Mouse (Mus musculus) layer of hippocampus, adult 2 months (tissue): ENCODE measurements around the gene Abcc9. TPM values are rescaled to one million over a fixed set of nuclear protein-coding genes. Genes with fewer than 3 reads are reported as not detected.

ENCODE experiments used
- DNase-seq, 2 experiments: peaks; one replicate each; pipeline ENCODE4 v3.0.0; 2022; ENCODE audit warnings: low spot score in 2 of 2
- H3K27ac ChIP-seq: fragments of 200-600 bp; 2 replicates; pipeline ENCODE4 v1.8.1; 2022
- H3K4me3 ChIP-seq: fragments of 200-600 bp; 2 replicates; pipeline ENCODE4 v1.8.1; 2022; ENCODE audit warnings: mild to moderate bottlenecking
- CTCF ChIP-seq: fragments of 200-600 bp; conservative IDR thresholded peaks from 2 replicates; pipeline ENCODE4 v1.8.1; 2022; ENCODE audit warnings: antibody characterized with exemption, mild to moderate bottlenecking, moderate library complexity
- total RNA-seq, 2 experiments: library from RNA; stranded (reverse); gene quantifications; 2 replicates each; pipeline ENCODE4 v1.2.3; 2021

The Abcc9 gene
- total RNA-seq, 2 experiments from 2014 or later = 3.4 to 4.0 TPM

GRCm38 (mm10) chr6:142726032-142726431, 23.9 kb upstream of the Abcc9 start:
- Histone ChIP-seq H3K27ac (no peak overlapping the region), H3K4me3 (no peak overlapping the region)
- no peak for TF ChIP-seq CTCF
- DNase-seq = no peak

DNA sequence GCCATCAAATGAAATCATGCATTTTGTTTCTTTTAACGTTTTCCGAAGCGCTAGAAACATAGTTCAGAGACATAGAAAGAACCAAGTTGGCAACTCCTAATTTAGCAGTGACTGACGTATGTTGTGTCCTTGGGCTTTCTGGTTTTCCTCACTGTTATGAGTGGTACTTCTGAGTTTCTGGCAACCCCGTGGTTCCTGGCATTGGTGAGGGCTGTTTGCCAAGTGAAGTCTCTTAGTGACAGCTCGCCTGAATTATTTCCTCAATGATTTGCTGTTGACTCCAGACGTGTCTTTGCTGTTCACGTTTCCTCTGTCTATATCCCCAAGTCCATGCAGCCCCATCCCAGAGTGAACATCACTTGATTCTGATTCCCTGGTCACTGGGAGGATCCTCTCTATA, 19.6 kb upstream of the Abcc9 start:
- DNase-seq = no peak
- TF ChIP-seq CTCF = no peak
- no peak overlapping the region for H3K27ac ChIP-seq
- H3K4me3 ChIP-seq = no peak overlapping the region

GRCm38 (mm10) chr6:142720641-142721040, 18.5 kb upstream of the Abcc9 start:
- no peak for DNase-seq
- Histone ChIP-seq H3K4me3 (no peak overlapping the region), H3K27ac (no peak overlapping the region)
- TF ChIP-seq CTCF = peak; percentile 57

GRCm38 (mm10) chr6:142718167-142718566, 16.1 kb upstream of the Abcc9 start:
- H3K4me3 ChIP-seq = no peak overlapping the region
- H3K27ac ChIP-seq = no peak overlapping the region
- TF ChIP-seq CTCF = peak; percentile 53
- peak; percentile 12 to 13 for DNase-seq

- Histone ChIP-seq H3K4me3 (no peak overlapping the region), H3K27ac (no peak overlapping the region)
- DNase-seq = no peak
- TF ChIP-seq CTCF = no peak
These were observed 15.1 kb upstream of the Abcc9 start for GRCm38 (mm10) chr6:142717186-142717585.

GRCm38 (mm10) chr6:142715026-142715425, 12.9 kb upstream of the Abcc9 start:
- no peak for DNase-seq
- H3K27ac ChIP-seq = no peak overlapping the region
- H3K4me3 ChIP-seq = no peak overlapping the region
- TF ChIP-seq CTCF = no peak

DNA sequence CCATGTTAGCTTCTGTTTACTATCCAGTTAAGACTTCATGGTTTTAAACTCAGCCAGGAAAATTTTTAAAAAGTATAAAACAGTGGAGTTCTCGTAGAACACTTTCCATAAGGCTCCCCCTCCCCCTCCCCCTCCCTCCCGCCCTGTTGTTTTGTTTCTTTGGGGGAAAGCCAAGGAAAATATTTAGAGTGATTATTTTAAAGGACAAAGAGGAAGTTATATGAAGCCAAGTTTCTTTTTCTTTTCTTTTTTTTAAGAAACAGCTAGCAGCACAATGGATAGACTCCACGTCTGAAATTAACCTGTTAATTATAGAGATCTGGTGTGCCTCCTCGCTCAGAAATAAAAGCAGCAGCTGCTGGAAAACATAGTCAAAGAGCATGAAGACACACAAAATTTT, 9.0 kb upstream of the Abcc9 start:
- no peak for DNase-seq
- Histone ChIP-seq H3K27ac (no peak overlapping the region), H3K4me3 (peak overlapping the region; percentile 31; the same call in 1 of the 2 replicates)
- TF ChIP-seq CTCF = no peak

DNA sequence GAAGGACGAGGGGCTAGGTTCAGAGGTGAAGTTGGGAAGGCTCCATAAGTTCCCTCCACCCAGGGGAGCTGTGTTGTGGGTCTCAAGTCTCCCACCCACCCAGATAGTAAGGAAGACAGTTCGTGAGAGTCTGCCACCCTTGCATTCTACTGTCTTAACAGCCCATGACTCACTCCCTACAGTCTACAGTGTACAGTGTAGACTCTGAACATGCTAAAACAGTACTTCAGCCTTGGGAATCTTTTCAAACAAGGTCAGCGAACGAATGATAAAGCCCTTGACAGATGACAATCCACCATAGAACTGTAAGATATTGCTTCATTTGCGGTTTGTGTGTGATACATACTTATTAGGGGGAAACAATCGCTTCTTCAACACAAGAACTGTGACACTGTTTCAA, 8.6 kb upstream of the Abcc9 start:
- Histone ChIP-seq H3K27ac (no peak overlapping the region), H3K4me3 (no peak overlapping the region)
- no peak for TF ChIP-seq CTCF
- no peak for DNase-seq

DNA sequence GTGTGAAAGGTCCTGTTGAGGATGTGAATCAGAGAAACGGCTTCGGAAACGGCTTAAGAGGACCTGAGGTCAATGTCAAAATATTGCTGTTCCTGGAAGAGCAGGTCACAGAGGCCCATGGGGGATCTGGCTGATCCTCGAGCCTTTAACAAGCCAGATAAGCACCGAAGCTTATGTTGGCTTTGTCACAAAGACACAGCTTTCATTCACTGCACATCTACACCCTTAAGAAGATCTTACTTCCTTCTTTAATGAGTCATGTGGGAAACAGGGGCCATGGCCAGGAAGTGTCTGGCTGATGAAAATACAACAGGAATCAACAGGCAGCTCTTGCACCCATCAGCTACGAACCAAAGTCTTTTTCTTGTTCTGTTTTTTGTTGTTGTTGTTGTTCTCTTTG, 6.3 kb upstream of the Abcc9 start:
- Histone ChIP-seq H3K27ac (no peak overlapping the region), H3K4me3 (no peak overlapping the region)
- no peak for DNase-seq
- no peak for TF ChIP-seq CTCF

- H3K4me3 ChIP-seq = no peak overlapping the region
- TF ChIP-seq CTCF = peak; percentile 61
- H3K27ac ChIP-seq = no peak overlapping the region
- no peak for DNase-seq
These were observed 4.6 kb upstream of the Abcc9 start for GRCm38 (mm10) chr6:142706688-142707087.

- Histone ChIP-seq H3K27ac (no peak overlapping the region), H3K4me3 (no peak overlapping the region)
- DNase-seq = no peak
- no peak for TF ChIP-seq CTCF
These were observed 1.4 kb upstream of the Abcc9 start for GRCm38 (mm10) chr6:142703441-142703930.

DNA sequence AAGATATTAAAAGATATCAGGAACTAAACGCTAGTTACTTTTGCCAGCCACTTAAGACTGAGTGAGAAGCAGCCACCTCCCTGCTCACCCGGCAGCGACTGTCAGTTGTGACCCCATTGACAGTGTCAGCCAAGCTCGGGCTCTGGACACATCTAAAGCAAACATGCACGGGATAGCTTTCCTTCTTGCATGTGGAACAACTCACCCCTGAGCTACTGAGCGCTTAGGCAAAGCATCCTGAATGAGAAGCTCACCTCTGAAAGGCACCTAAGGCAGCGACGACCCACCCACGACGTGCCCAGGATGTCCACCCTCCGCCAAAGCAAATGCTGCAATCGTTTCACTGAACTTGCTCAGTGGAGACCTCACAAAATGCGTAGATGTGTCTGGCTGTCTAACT, 954 bp downstream of the Abcc9 start:
- Histone ChIP-seq H3K27ac (no peak overlapping the region), H3K4me3 (no peak overlapping the region)
- TF ChIP-seq CTCF = no peak
- DNase-seq = no peak

DNA sequence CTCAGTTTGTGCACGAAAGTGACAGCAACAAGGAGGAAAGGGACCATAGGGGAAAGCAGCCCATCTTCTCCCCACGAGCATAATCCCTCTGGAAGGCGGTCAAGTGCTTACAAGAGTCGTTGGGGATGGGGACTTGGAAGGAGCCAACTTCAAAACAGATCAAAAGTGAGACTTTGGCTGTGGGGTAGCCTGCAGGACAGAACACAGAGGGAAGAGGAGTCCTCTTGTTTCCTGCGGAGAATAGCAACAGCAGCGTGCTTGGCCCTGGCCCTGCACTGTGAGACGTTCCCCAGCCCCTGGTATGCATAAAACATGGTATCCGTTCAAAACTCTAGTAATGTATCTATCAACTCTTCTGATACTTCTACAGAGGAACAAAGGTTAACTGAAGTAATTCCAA, 1.4 kb downstream of the Abcc9 start:
- no peak for TF ChIP-seq CTCF
- DNase-seq = no peak
- Histone ChIP-seq H3K4me3 (no peak overlapping the region), H3K27ac (no peak overlapping the region)

DNA sequence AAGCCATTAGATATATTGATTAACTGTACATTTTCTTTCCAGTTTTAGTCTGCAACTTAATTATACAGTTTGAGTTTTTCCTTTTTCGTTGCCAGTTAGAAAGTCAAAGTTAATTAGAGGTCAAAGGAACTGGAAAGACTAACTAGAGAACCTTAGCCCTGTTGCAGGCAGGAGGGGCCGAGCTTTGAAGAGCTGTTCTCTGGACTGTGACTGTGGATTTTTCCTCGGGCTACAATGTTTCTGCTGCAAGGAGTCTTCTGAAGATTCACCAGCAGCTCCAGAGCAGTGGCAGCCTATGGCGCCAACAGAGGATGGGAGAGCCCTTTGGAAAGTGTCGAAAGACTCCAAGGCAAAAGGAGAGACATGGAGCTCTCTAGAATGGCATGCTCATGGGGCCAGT, 10.0 kb downstream of the Abcc9 start:
- no peak for DNase-seq
- TF ChIP-seq CTCF = no peak
- H3K27ac ChIP-seq = no peak overlapping the region
- no peak overlapping the region for H3K4me3 ChIP-seq

DNA sequence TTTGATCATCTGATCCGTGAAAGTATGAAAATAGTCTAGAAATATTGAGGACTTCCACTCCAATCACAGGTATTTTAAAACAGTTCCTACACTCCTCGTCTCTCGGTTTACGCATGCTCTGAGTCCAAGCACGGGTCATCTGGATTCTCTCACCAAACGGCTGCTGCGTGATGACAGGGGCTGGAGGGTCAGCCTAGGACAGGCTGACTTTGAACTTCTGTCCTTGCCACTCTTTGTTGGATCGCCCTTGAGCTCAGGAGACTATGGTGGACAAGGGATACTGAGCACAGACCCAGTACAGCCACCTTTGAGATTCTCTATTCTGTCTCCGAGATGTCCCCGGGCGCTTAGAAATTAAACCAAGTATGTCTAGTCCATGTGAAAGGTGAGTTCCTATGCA, 12.4 kb downstream of the Abcc9 start:
- no peak overlapping the region for H3K27ac ChIP-seq
- DNase-seq = no peak
- no peak overlapping the region for H3K4me3 ChIP-seq
- TF ChIP-seq CTCF = no peak
